Mouse (Mus musculus) bone marrow macrophage, adult 2 months (primary cell): ENCODE data around the gene Btn1a1. TPM values are rescaled to one million over a fixed set of nuclear protein-coding genes. Genes with fewer than 3 reads are reported as not detected.

Experiments
- H3K27ac ChIP-seq: 2 replicates; pipeline ENCODE4 v1.5.1; 2012; ENCODE audit warnings: low read depth, low read length; ENCODE audit not compliant: insufficient read depth
- H3K4me1 ChIP-seq: 2 replicates; pipeline ENCODE4 v1.6.1; 2012; ENCODE audit warnings: low read length; ENCODE audit not compliant: control insufficient read depth, insufficient read depth
- H3K4me3 ChIP-seq: 2 replicates; pipeline ENCODE4 v1.5.1; 2012; ENCODE audit warnings: mild to moderate bottlenecking, low read length, moderate library complexity; ENCODE audit not compliant: insufficient read depth
- CTCF ChIP-seq: IDR thresholded peaks from 2 replicates; pipeline ENCODE4 v1.5.1; 2012; ENCODE audit warnings: low read depth, mild to moderate bottlenecking, low read length, moderate library complexity
- POLR2A ChIP-seq: IDR thresholded peaks from 2 replicates; pipeline ENCODE4 v1.6.1; 2012; ENCODE audit warnings: mild to moderate bottlenecking, low read depth, low read length, borderline replicate concordance
- polyA plus RNA-seq: library from polyadenylated mRNA; stranded (reverse); fragments of >200 nt; gene quantifications from 2 replicates; pipeline ENCODE4 v1.2.4, GENCODE M21; 2012; ENCODE audit not compliant: missing spikeins, insufficient read depth, insufficient read length

Btn1a1 gene
- polyA plus RNA-seq, 1 experiment, result not detected

DNA sequence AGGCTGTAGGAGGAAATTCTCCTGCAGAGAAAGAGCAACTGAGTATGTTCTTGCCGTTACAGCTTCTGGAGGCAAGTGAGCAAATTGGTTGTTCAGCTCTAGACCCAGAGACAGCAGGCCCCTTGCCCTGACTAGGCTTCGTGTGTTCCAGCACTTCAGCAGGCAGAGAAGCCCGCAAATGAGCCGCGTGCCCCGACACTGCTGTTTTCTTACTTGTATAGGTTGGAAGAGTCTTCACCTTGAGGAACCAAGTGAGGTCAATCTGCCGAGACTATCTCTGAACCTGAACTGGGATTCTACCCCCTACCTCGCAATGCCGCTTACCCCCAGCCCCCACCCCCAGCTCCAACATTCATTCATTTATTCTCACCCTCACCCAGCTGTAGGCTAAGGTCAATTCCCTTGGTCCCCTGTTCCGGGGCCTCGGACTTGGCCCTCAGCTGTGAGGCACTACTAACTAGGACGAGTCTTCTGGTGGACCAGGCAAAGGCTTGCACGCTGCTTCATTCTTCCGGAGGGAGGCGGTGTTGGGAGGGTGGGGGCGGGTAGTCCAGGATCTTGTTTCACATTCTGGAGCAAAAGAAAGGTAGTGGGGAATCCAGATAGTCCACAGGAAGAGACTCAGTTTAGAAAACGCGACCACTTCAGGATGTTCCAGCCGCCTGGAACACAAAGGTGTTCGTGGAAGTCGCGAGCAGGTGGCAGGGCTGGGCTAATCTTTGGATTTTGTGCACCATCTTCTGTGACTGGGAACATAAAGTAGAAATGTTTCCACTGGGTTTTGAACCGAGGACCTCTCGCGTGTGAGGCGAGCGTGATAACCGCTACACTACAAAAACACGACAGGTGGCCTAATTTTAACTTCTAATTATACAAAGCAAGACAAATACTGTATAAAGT is 54.1 kb downstream of the Btn1a1 start:
- H3K4me1 ChIP-seq, result peaks cover 3% of the 10 kb centered on the region
- no peak overlapping the region for H3K27ac ChIP-seq
- peak overlapping the region; percentile 54 for H3K4me3 ChIP-seq
- TF ChIP-seq POLR2A (no peak), CTCF (no peak; the same call in 1 of the 2 replicates)

DNA sequence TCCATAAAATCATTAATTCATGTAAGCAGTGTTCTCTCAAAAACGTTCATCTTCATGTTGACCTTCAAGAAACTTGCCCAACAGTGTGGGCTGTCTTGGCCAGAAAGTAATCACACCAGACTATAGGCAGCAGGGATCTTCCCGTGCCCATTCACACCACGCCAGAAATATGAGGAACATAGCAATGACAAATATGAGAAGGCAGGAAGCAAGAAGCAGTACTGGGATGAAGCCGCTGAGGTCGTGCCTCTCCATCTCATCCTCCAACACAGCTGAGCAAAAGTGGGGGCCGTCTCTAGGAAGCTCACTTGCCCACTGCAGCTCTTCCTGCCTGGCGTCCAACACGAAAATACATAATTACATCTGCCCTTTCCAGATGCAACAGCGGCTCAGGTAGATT is 55.1 kb downstream of the Btn1a1 start:
- Histone ChIP-seq H3K4me1 (peaks cover 3% of the 10 kb centered on the region), H3K27ac (no peak overlapping the region), H3K4me3 (no peak overlapping the region)
- TF ChIP-seq CTCF (no peak), POLR2A (no peak)

Other genes with a start within 250 kb of the Btn1a1 start
- gene Vmn1r222, start 230.0 kb downstream of the Btn1a1 start, polyA plus RNA-seq, result not detected in 2 replicates
- gene Vmn1r223, start 218.8 kb downstream of the Btn1a1 start, polyA plus RNA-seq, result not detected in 2 replicates
- 14.9 and 16.4 TPM in 2 replicates for gene Zfp322a, start 96.7 kb downstream of the Btn1a1 start, polyA plus RNA-seq
- gene Abt1, start 42.0 kb downstream of the Btn1a1 start, polyA plus RNA-seq, result 4.8 and 4.9 TPM in 2 replicates
- not detected in 2 replicates for gene Btn2a2, start 23.0 kb upstream of the Btn1a1 start, polyA plus RNA-seq
- 2.5 and 3.1 TPM in 2 replicates for gene Hist1h4h, start 65.1 kb upstream of the Btn1a1 start, polyA plus RNA-seq
- 42.5 and 76.9 TPM in 2 replicates for gene Hist1h2af, start 68.0 kb upstream of the Btn1a1 start, polyA plus RNA-seq
- gene Hist1h3g, start 69.5 kb upstream of the Btn1a1 start, polyA plus RNA-seq, result not detected in 2 replicates
- gene Hist1h2bh, start 77.5 kb upstream of the Btn1a1 start, polyA plus RNA-seq, result 0.71 and 0.97 TPM in 2 replicates
- 0.80 TPM in 1 of 2 replicates, not detected in the other for gene Hist1h3f, start 78.2 kb upstream of the Btn1a1 start, polyA plus RNA-seq
- gene Hist1h4f, start 85.7 kb upstream of the Btn1a1 start, polyA plus RNA-seq, result 4.7 TPM in 1 of 2 replicates, not detected in the other
- 0.11 and 0.39 TPM in 2 replicates for gene Hist1h1d, start 87.4 kb upstream of the Btn1a1 start, polyA plus RNA-seq
- 1.5 and 3.6 TPM in 2 replicates for gene Hist1h3e, start 96.5 kb upstream of the Btn1a1 start, polyA plus RNA-seq
- 1.7 TPM in 1 of 2 replicates, not detected in the other for gene Hist1h2ae, start 105.3 kb upstream of the Btn1a1 start, polyA plus RNA-seq
- 9.8 and 11.9 TPM in 2 replicates for gene Hist1h2bg, start 105.5 kb upstream of the Btn1a1 start, polyA plus RNA-seq
- gene Hist1h2bf, start 108.3 kb upstream of the Btn1a1 start, polyA plus RNA-seq, result 3.8 and 7.9 TPM in 2 replicates
- gene Hist1h2ad, start 108.5 kb upstream of the Btn1a1 start, polyA plus RNA-seq, result not detected in 2 replicates
- gene Hist1h3d, start 109.9 kb upstream of the Btn1a1 start, polyA plus RNA-seq, result 2.3 and 3.2 TPM in 2 replicates
- 1.6 and 2.5 TPM in 2 replicates for gene Hist1h4d, start 115.7 kb upstream of the Btn1a1 start, polyA plus RNA-seq
- 0.86 and 2.1 TPM in 2 replicates for gene Hist1h2be, start 155.2 kb upstream of the Btn1a1 start, polyA plus RNA-seq
- gene Hist1h1e, start 156.7 kb upstream of the Btn1a1 start, polyA plus RNA-seq, result 2.6 TPM in 2 replicates
- 0.35 and 0.40 TPM in 2 replicates for gene Hist1h2ac, start 218.0 kb upstream of the Btn1a1 start, polyA plus RNA-seq
- 55.8 and 61.9 TPM in 2 replicates for gene Hist1h2bc, start 218.3 kb upstream of the Btn1a1 start, polyA plus RNA-seq
- 0.62 TPM in 1 of 2 replicates, not detected in the other for gene Hist1h1t, start 229.9 kb upstream of the Btn1a1 start, polyA plus RNA-seq
- gene Hist1h4c, start 232.6 kb upstream of the Btn1a1 start, polyA plus RNA-seq, result not detected in 2 replicates
- gene Hfe, start 245.0 kb upstream of the Btn1a1 start, polyA plus RNA-seq, result 95.3 and 104 TPM in 2 replicates